9 mouse cellular contexts compared by ENCODE assay signal in the genomic region with DNA sequence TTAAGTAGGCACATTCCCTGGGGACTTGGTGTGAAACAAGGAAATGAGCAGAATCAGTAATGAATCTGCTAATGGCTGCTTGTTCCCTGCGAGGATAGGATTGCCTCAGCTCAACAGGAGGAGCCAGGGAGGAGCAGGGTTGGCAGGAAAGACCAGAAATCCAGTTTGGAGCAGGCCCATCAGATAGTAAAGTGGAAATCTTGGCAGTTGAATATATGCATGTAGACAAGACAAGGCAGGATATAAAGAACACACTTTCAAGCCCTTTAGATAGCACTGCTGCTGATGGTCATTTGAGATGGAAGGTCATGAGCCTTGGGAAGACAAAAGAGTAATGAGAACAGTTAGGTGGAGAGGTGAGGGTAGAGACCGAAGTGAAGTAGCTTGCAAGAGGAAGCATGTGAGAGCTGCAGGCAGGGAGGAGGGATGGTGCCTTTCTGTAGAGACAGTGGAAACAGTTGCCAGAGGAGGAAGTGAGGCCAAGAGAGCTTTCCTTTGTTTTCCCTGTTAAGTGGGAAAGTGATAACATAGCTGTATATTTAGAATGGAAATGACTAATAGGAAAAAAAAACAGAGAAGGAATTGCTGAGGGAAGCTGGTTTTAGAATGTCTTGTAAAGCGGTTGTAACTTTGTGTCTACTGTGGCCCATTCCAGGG. TPM values are rescaled to one million over a fixed set of nuclear protein-coding genes. Genes with fewer than 3 reads are reported as not detected.
DNase-seq lines count a peak whose midpoint lies in the region; ATAC-seq and TF ChIP-seq lines count a peak whose summit lies in the region.
"Had no signal": no experiment of that assay in that cellular context is flagged by ENCODE, and none has a peak within 500 bp of the region (broad histone marks: within the 10 kb centered on the region; RNA-seq: fewer than 3 reads in every experiment).

No protein-coding gene starts in this region.

- intact Hi-C loops in heart, postnatal 10 days (cut with DNase I), result no loop called here

- TF ChIP-seq CTCF in intestine, postnatal 0 days (IDR thresholded peaks at IDR 0.05; ENCODE audit: low read depth), result no peak

- no peaks in the 10 kb centered on the region for H3K27me3 ChIP-seq in intestine, embryonic 16.5 days (replicated peaks; ENCODE audit: control insufficient read depth, insufficient read depth, low read length)
- H3K27me3 ChIP-seq in intestine, postnatal 0 days (replicated peaks; ENCODE audit: control insufficient read depth, insufficient read depth, low read length), result no peaks in the 10 kb centered on the region

- no peak for ATAC-seq in intestine, embryonic 16.5 days
- no peak for ATAC-seq in intestine, postnatal 0 days
- ATAC-seq: CD4-positive, CD25-positive, alpha-beta regulatory T cell, adult 4 months had no signal

- peak; percentile 61 to 67 for DNase-seq in heart, postnatal 10 days
- DNase-seq in lung, postnatal 14 days, result peak; percentile 15
- DNase-seq in embryo, embryonic 9.5 days (ENCODE audit: extremely low spot score), result no peak
- no peak for DNase-seq in layer of hippocampus, adult 9-10 months (ENCODE audit: low spot score)
- no peak for DNase-seq in urinary bladder, adult 2 months (ENCODE audit: low spot score)

- H3K4me2 ChIP-seq in intestine, embryonic 16.5 days (ENCODE audit: low read depth, low read length), result no peak overlapping the region
- H3K4me2 ChIP-seq in intestine, postnatal 0 days (replicated peaks; ENCODE audit: low read depth), result no peak overlapping the region

- no peak overlapping the region for H3K4me3 ChIP-seq in intestine, embryonic 16.5 days (ENCODE audit: low read length)
- H3K4me3 ChIP-seq in intestine, postnatal 0 days (ENCODE audit: low read depth, low read length), result no peak overlapping the region
- H3K4me3 ChIP-seq in brown adipose tissue, adult 24 weeks (ENCODE audit: insufficient read depth, low read depth, low read length), result no peak overlapping the region

- H3K9ac ChIP-seq in intestine, embryonic 16.5 days (ENCODE audit: low read depth, low read length), result no peak overlapping the region
- no peak overlapping the region for H3K9ac ChIP-seq in intestine, postnatal 0 days (ENCODE audit: low read depth, low read length)

- 0 out of 2 replicates have a peak overlapping the region, but pooled peaks have one; percentile 27 for H3K27ac ChIP-seq in intestine, embryonic 16.5 days (ENCODE audit: low read length)
- no peak overlapping the region for H3K27ac ChIP-seq in intestine, postnatal 0 days (ENCODE audit: low read depth, low read length)
- peak overlapping the region; percentile 39 for H3K27ac ChIP-seq in brown adipose tissue, adult 24 weeks (replicated peaks; ENCODE audit: low read depth, low read length)

- H3K36me3 ChIP-seq in intestine, embryonic 16.5 days (ENCODE audit: control insufficient read depth, insufficient read depth, low read length), result no peaks in the 10 kb centered on the region
- no peaks in the 10 kb centered on the region for H3K36me3 ChIP-seq in intestine, postnatal 0 days (ENCODE audit: control insufficient read depth, insufficient read depth)

- H3K9me3 ChIP-seq in intestine, embryonic 16.5 days (ENCODE audit: control insufficient read depth, low read length), result no peaks in the 10 kb centered on the region
- H3K9me3 ChIP-seq in intestine, postnatal 0 days (ENCODE audit: control insufficient read depth), result no peaks in the 10 kb centered on the region

- WGBS in intestine, embryonic 16.5 days, result 61% methylated on average over 3 of the region's 3 CpGs
- 43% methylated on average over 3 of the region's 3 CpGs for WGBS in intestine, postnatal 0 days

- peaks cover 3% of the 10 kb centered on the region; the same call in 1 of the 2 replicates for H3K4me1 ChIP-seq in intestine, embryonic 16.5 days (ENCODE audit: control insufficient read depth, insufficient read depth, low read length)
- peaks cover 3% of the 10 kb centered on the region for H3K4me1 ChIP-seq in intestine, postnatal 0 days (replicated peaks; ENCODE audit: control insufficient read depth, insufficient read depth, low read length)
- peaks cover 11% of the 10 kb centered on the region for H3K4me1 ChIP-seq in brown adipose tissue, adult 24 weeks (ENCODE audit: control insufficient read depth, insufficient read depth, insufficient read length, low read length)

RNA-seq across cellular contexts. Expression of a gene that starts 29.6 kb away (rescaled TPM):
- polyA plus RNA-seq in intestine, embryonic 16.5 days (2015; fragmentation: Nextera tagmentation; extraction: Ambion mirVana), result 22.3 and 22.8 TPM in 2 replicates
- 184 and 255 TPM in 2 replicates for polyA plus RNA-seq in intestine, postnatal 0 days (2015; fragmentation: Nextera tagmentation; extraction: Ambion mirVana)
- polyA plus RNA-seq in brown adipose tissue, adult 24 weeks (2012; ENCODE audit: insufficient read depth, insufficient read length, missing spikeins), result 4.6 and 6.3 TPM in 2 replicates
- 1 to 10 TPM; 7.5 to 8.2 TPM for total RNA-seq in heart, postnatal 10 days (2021)
- polyA plus RNA-seq in urinary bladder, adult 2 months (2012; rRNA removed), result 17.8 and 17.9 TPM in 2 replicates

RNA-seq across cellular contexts. Expression of a gene that starts 55.3 kb away (rescaled TPM):
- 8.7 and 10.1 TPM in 2 replicates for polyA plus RNA-seq in intestine, embryonic 16.5 days (2015; fragmentation: Nextera tagmentation; extraction: Ambion mirVana)
- 31.7 and 38.4 TPM in 2 replicates for polyA plus RNA-seq in intestine, postnatal 0 days (2015; fragmentation: Nextera tagmentation; extraction: Ambion mirVana)
- not detected in 2 replicates for polyA plus RNA-seq in brown adipose tissue, adult 24 weeks (2012; ENCODE audit: insufficient read depth, insufficient read length, missing spikeins)
- total RNA-seq in heart, postnatal 10 days (2021), result under 1 TPM in 1 of 2 experiments, not detected in 1; 0.45 TPM
- 0.77 and 1.4 TPM in 2 replicates for polyA plus RNA-seq in urinary bladder, adult 2 months (2012; rRNA removed)
- polyA plus RNA-seq: CD4-positive, CD25-positive, alpha-beta regulatory T cell, adult 4 months had no signal

Comparison
In these comparisons a context has a peak if more than half of its experiments do, and no peak if none do; other contexts are left out.
1. DNase-seq: peak in heart, postnatal 10 days (2 of 2) and lung, postnatal 14 days (single experiment); none in embryo, embryonic 9.5 days (single experiment), layer of hippocampus, adult 9-10 months (single experiment) and urinary bladder, adult 2 months (single experiment).